Mouse (Mus musculus) CH12.LX (cell line): ENCODE data around the gene Ppm1b. TPM values are rescaled to one million over a fixed set of nuclear protein-coding genes. Genes with fewer than 3 reads are reported as not detected.

ENCODE experiments used
- DNase-seq: peaks from one replicate; pipeline ENCODE4 v3.0.0-alpha.2; 2013; ENCODE audit errors: extremely low read depth
- H3K27ac ChIP-seq: 2 replicates; pipeline ENCODE4 v1.5.1; 2012; ENCODE audit warnings: low read depth, mild to moderate bottlenecking, control low read depth, moderate library complexity; ENCODE audit not compliant: insufficient read depth
- H3K27me3 ChIP-seq: replicated peaks from 2 replicates; pipeline ENCODE3; 2012; ENCODE audit warnings: inconsistent platforms
- H3K36me3 ChIP-seq, 2 experiments: replicated peaks in 1 of 2; 2 replicates each; pipeline versions ENCODE3 to v1.6.1; 2012; ENCODE audit warnings: inconsistent platforms in 1 of 2, low read length in 1 of 2, mild to moderate bottlenecking in 1 of 2, mixed read lengths in 1 of 2, moderate library complexity in 1 of 2; ENCODE audit not compliant: control insufficient read depth in 1 of 2, insufficient read depth in 1 of 2
- H3K4me1 ChIP-seq, 2 experiments: 2 replicates each; pipeline ENCODE4 v1.6.1; 2012; ENCODE audit warnings: inconsistent platforms in 1 of 2, moderate library complexity in 1 of 2; ENCODE audit not compliant: insufficient read depth in 2 of 2, control insufficient read depth in 1 of 2
- H3K4me2 ChIP-seq: 2 replicates; pipeline ENCODE4 v1.6.1; 2012; ENCODE audit warnings: low read depth, mild to moderate bottlenecking, control low read depth; ENCODE audit not compliant: poor library complexity, insufficient read depth, severe bottlenecking
- H3K4me3 ChIP-seq, 3 experiments: fragments of 150-350 bp in 1 of 3; sonication (generic) in 1 of 3; replicated peaks in 1 of 3; 2 replicates each; pipeline versions ENCODE3 to v1.5.1; 2011 to 2012; ENCODE audit warnings: low read depth in 2 of 3, low read length in 2 of 3, mild to moderate bottlenecking in 2 of 3, moderate library complexity in 2 of 3, control low read depth in 1 of 3, improper control_type of control experiment in 1 of 3, inconsistent platforms in 1 of 3, mixed read lengths in 1 of 3; ENCODE audit not compliant: poor library complexity in 1 of 3
- H3K79me2 ChIP-seq: replicated peaks from 2 replicates; pipeline ENCODE4 v1.6.1; 2012; ENCODE audit warnings: mild to moderate bottlenecking, moderate library complexity; ENCODE audit not compliant: control insufficient read depth, poor library complexity, insufficient read depth, severe bottlenecking; ENCODE audit errors: extremely low read depth
- H3K9ac ChIP-seq: 2 replicates; pipeline ENCODE4 v1.6.1; 2012; ENCODE audit warnings: low read depth, mild to moderate bottlenecking, control low read depth, moderate library complexity; ENCODE audit not compliant: insufficient read depth
- H3K9me3 ChIP-seq: replicated peaks from 2 replicates; pipeline ENCODE3; 2012; ENCODE audit warnings: low read length, inconsistent platforms, mixed read lengths
- CTCF ChIP-seq, 2 experiments: IDR thresholded peaks in 1 of 2; conservative IDR thresholded peaks in 1 of 2; 2 replicates each; pipeline ENCODE4 v1.5.1; 2011 to 2012; ENCODE audit warnings: low read depth in 2 of 2, low read length in 2 of 2, improper control_type of control experiment in 1 of 2, inconsistent platforms in 1 of 2, mild to moderate bottlenecking in 1 of 2, moderate library complexity in 1 of 2
- E2F4 ChIP-seq: IDR thresholded peaks from 2 replicates; pipeline ENCODE4 v1.6.1; 2011; ENCODE audit warnings: low read depth, low read length, improper control_type of control experiment; ENCODE audit not compliant: insufficient replicate concordance
- EP300 ChIP-seq: IDR thresholded peaks from 2 replicates; pipeline ENCODE4 v1.6.1; 2011; ENCODE audit warnings: low read length, improper control_type of control experiment
- GABPA ChIP-seq: IDR thresholded peaks from 2 replicates; pipeline ENCODE4 v1.6.1; 2012; ENCODE audit warnings: low read depth, low read length, improper control_type of control experiment, inconsistent platforms; ENCODE audit not compliant: insufficient replicate concordance
- HCFC1 ChIP-seq: IDR thresholded peaks from 2 replicates; pipeline ENCODE4 v1.6.1; 2012; ENCODE audit warnings: low read depth, mild to moderate bottlenecking, inconsistent platforms, low read length, improper control_type of control experiment
- JUN ChIP-seq: IDR thresholded peaks from 2 replicates; pipeline ENCODE4 v1.6.1; 2011; ENCODE audit warnings: low read depth, mild to moderate bottlenecking, low read length, improper control_type of control experiment, moderate library complexity; ENCODE audit not compliant: insufficient read depth
- KAT2A ChIP-seq: IDR thresholded peaks from 2 replicates; pipeline ENCODE4 v1.6.1; 2012; ENCODE audit warnings: low read length, improper control_type of control experiment, inconsistent platforms; ENCODE audit not compliant: insufficient replicate concordance
- MEF2A ChIP-seq: IDR thresholded peaks from 2 replicates; pipeline ENCODE4 v1.6.1; 2014; ENCODE audit warnings: low read depth, mild to moderate bottlenecking, inconsistent platforms, low read length, improper control_type of control experiment, borderline replicate concordance
- MXI1 ChIP-seq: IDR thresholded peaks from 2 replicates; pipeline ENCODE4 v1.6.1; 2011; ENCODE audit warnings: mild to moderate bottlenecking, low read depth, low read length, improper control_type of control experiment
- MYC ChIP-seq: IDR thresholded peaks from 2 replicates; pipeline ENCODE4 v1.6.1; 2011; ENCODE audit warnings: low read depth, mild to moderate bottlenecking, improper control_type of control experiment, low read length
- NELFE ChIP-seq: IDR thresholded peaks from 2 replicates; pipeline ENCODE4 v1.6.1; 2011; ENCODE audit warnings: low read depth, low read length, improper control_type of control experiment
- NRF1 ChIP-seq: IDR thresholded peaks from 2 replicates; pipeline ENCODE4 v1.6.1; 2014; ENCODE audit warnings: low read depth, mild to moderate bottlenecking, inconsistent platforms, low read length, improper control_type of control experiment, moderate library complexity
- POLR2A ChIP-seq: IDR thresholded peaks from 2 replicates; pipeline ENCODE4 v1.6.1; 2011; ENCODE audit warnings: low read depth, mild to moderate bottlenecking, improper control_type of control experiment, low read length
- POLR2AphosphoS2 ChIP-seq: IDR thresholded peaks from 2 replicates; pipeline ENCODE4 v1.6.1; 2011; ENCODE audit warnings: low read depth, low read length, improper control_type of control experiment
- RAD21 ChIP-seq: IDR thresholded peaks from 2 replicates; pipeline ENCODE4 v1.6.1; 2011; ENCODE audit warnings: low read depth, mild to moderate bottlenecking, low read length, improper control_type of control experiment, moderate library complexity
- RCOR1 ChIP-seq: conservative IDR thresholded peaks from 2 replicates; pipeline ENCODE4 v1.6.1; 2012; ENCODE audit warnings: low read depth, mild to moderate bottlenecking, inconsistent platforms, low read length, improper control_type of control experiment
- TBP ChIP-seq: conservative IDR thresholded peaks from 2 replicates; pipeline ENCODE4 v1.6.1; 2011; ENCODE audit warnings: low read depth, low read length, improper control_type of control experiment
- TCF12 ChIP-seq: IDR thresholded peaks from 2 replicates; pipeline ENCODE4 v1.6.1; 2014; ENCODE audit warnings: low read depth, mild to moderate bottlenecking, inconsistent platforms, low read length, improper control_type of control experiment
- USF2 ChIP-seq: conservative IDR thresholded peaks from 2 replicates; pipeline ENCODE4 v1.6.1; 2011; ENCODE audit warnings: low read depth, low read length, improper control_type of control experiment
- ZMIZ1 ChIP-seq: IDR thresholded peaks from 2 replicates; pipeline ENCODE4 v1.6.1; 2012; ENCODE audit warnings: low read depth, mild to moderate bottlenecking, inconsistent platforms, low read length, improper control_type of control experiment
- dilution Hi-C: fragments of 300-500 bp; cut with MboI; formaldehyde crosslinking; loops from 2 replicates; pipeline ENCODE4 v1.14.3; 2020; ENCODE audit warnings: low sequenced_read_pairs; ENCODE audit not compliant: extremely low pct_unique_long_range_greater_than_20kb, extremely low pct_ligation_motif_present
- in situ Hi-C: fragments of 300-500 bp; cut with MboI; formaldehyde crosslinking; loops from 3 replicates; pipeline ENCODE4 v1.14.3; 2019; ENCODE audit warnings: low sequenced_read_pairs, low pct_ligation_motif_present, low pct_unique_long_range_greater_than_20kb, mixed read lengths
- polyA plus RNA-seq: library from polyadenylated mRNA; unstranded; fragments of >175 nt; gene quantifications from 2 replicates; pipeline ENCODE4 v1.2.1, GENCODE M21; 2012; ENCODE audit warnings: low read depth; ENCODE audit not compliant: insufficient read length
- total RNA-seq, 2 experiments: library from RNA; depleted of rRNA; stranded (reverse); fragments of 300-350 nt in 1 of 2; fragments of >200 nt in 1 of 2; gene quantifications; 2 replicates each; pipeline ENCODE4 v1.2.3; 2012 to 2014

Gene Ppm1b
- total and polyA plus RNA-seq, 3 experiments: 37.7 to 49.6 (median 39.5) TPM

- TF ChIP-seq CTCF (conservative IDR thresholded peaks at IDR 0.05 in 1 of 2, IDR thresholded peaks at IDR 0.05 in 1 of 2; ENCODE audit: low read depth in 2 of 2, low read length in 2 of 2) (no peak), POLR2AphosphoS2 (no peak), E2F4 (no peak), NRF1 (no peak), GABPA (no peak), JUN (no peak), TBP (no peak), ZMIZ1 (no peak), NELFE (no peak), MXI1 (no peak), MYC (no peak), HCFC1 (no peak), POLR2A (no peak)
Measured at GRCm38 (mm10) chr17:85043404-85043816, 86.9 kb downstream of the Ppm1b start.

DNA sequence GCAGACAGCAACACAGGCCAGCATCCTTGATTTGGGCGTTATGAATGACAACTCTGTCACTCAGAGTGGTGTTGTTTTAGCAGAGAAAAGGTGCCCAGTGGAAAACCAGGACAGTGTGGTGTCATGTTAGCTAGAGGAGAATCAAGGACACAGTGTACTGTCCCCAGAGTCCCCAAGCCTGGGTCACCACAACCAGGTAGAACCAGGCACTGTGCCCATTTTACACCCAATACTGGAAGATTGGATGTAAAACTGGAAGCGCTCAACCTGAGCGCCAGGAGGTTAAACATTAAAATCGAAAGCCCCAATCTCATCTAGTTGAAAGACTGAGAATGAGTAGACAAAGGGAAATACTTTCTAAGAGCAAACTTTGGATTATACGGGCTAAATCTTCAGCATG lies 87.9 kb downstream of the Ppm1b start:
- no peaks in the 10 kb centered on the region for H3K36me3 ChIP-seq
- H3K4me1 ChIP-seq: peaks cover 0 to 2% of the 10 kb centered on the region in 2 experiments; a peak in 1 of 4 replicates
- in situ Hi-C loops: no loop called here
- no peak overlapping the region for H3K4me3 ChIP-seq
- no peaks in the 10 kb centered on the region for H3K9me3 ChIP-seq
- TF ChIP-seq MEF2A (no peak), TCF12 (no peak), RCOR1 (no peak), MXI1 (no peak), RAD21 (no peak), TBP (no peak), EP300 (no peak), NRF1 (no peak), E2F4 (no peak), KAT2A (no peak), HCFC1 (no peak), GABPA (no peak), POLR2AphosphoS2 (no peak), CTCF (conservative IDR thresholded peaks at IDR 0.05 in 1 of 2, IDR thresholded peaks at IDR 0.05 in 1 of 2; ENCODE audit: low read depth in 2 of 2, low read length in 2 of 2) (no peak), USF2 (no peak)
- H3K79me2 ChIP-seq: no peaks in the 10 kb centered on the region
- H3K9ac ChIP-seq: no peak overlapping the region
- no peak overlapping the region for H3K4me2 ChIP-seq
- H3K27me3 ChIP-seq: no peaks in the 10 kb centered on the region
- no peak overlapping the region for H3K27ac ChIP-seq
- dilution Hi-C loops: no loop called here
- DNase-seq: no peak

More at GRCm38 (mm10) chr17:85043404-85043816, 86.9 kb downstream of the Ppm1b start:
- H3K4me3 ChIP-seq: no peak overlapping the region
- H3K79me2 ChIP-seq: no peaks in the 10 kb centered on the region
- H3K4me2 ChIP-seq: no peak overlapping the region
- in situ Hi-C loops (no loop called here), dilution Hi-C loops (no loop called here)
- no peaks in the 10 kb centered on the region for H3K9me3 ChIP-seq
- H3K27me3 ChIP-seq: no peaks in the 10 kb centered on the region
- no peak overlapping the region for H3K27ac ChIP-seq
- no peak for DNase-seq
- H3K4me1 ChIP-seq: peaks cover 0 to 2% of the 10 kb centered on the region in 2 experiments; a peak in 1 of 4 replicates
- H3K9ac ChIP-seq: no peak overlapping the region
- H3K36me3 ChIP-seq: no peaks in the 10 kb centered on the region
